Mouse (Mus musculus): ENCODE measurements around the gene Olfr670. TPM values are rescaled to one million over a fixed set of nuclear protein-coding genes. Genes with fewer than 3 reads are reported as not detected.
"Not testable (repeated sequence)": the region's sequence is repeated elsewhere in the genome, so short reads cannot be mapped to it uniquely, and the experiment has no call there.

Gene Olfr670
- not detected in 2 replicates for polyA plus RNA-seq (2012; rRNA removed)

- no peak for DNase-seq (ENCODE audit: extremely low spot score in 1 of 2, low spot score in 1 of 2)
Measured at GRCm38 (mm10) chr7:104962520-104962919, at the start of gene Olfr670. Olfr670 (minus strand) TSS chr7:104962620.

GRCm38 (mm10) chr7:105001929-105002328 lies 39.5 kb upstream of the Olfr670 start, which contains the start of gene Olfr672:
Olfr672 (minus strand) TSS chr7:105002029.
- DNase-seq (ENCODE audit: extremely low spot score in 1 of 2, low spot score in 1 of 2), result no peak

GRCm38 (mm10) chr7:104979026-104979425 lies 16.6 kb upstream of the Olfr670 start, which contains the start of gene Olfr671:
Olfr671 (minus strand) TSS chr7:104979126.
- DNase-seq (ENCODE audit: extremely low spot score in 1 of 2, low spot score in 1 of 2), result no peak

- not testable (repeated sequence) for DNase-seq (ENCODE audit: extremely low spot score in 1 of 2, low spot score in 1 of 2)
Measured at GRCm38 (mm10) chr7:104972507-104972906, 10.1 kb upstream of the Olfr670 start.

GRCm38 (mm10) chr7:104950234-104950633 lies 12.2 kb downstream of the Olfr670 start:
- DNase-seq (ENCODE audit: extremely low spot score in 1 of 2, low spot score in 1 of 2), result not testable (repeated sequence)

GRCm38 (mm10) chr7:104933940-104934339 lies 28.5 kb downstream of the Olfr670 start, which contains the start of gene Olfr669:
Olfr669 (plus strand) TSS chr7:104934240.
- no peak for DNase-seq (ENCODE audit: extremely low spot score in 1 of 2, low spot score in 1 of 2)

- no peak for DNase-seq (ENCODE audit: extremely low spot score in 1 of 2, low spot score in 1 of 2)
Measured at GRCm38 (mm10) chr7:104927957-104928356, 34.5 kb downstream of the Olfr670 start, which contains the start of gene Olfr668. Olfr668 (minus strand) TSS chr7:104928057.

- DNase-seq (ENCODE audit: extremely low spot score in 1 of 2, low spot score in 1 of 2), result no peak
Measured at GRCm38 (mm10) chr7:104921382-104921781, 41.0 kb downstream of the Olfr670 start, which contains the start of gene Olfr667. Olfr667 (minus strand) TSS chr7:104921482.

Other genes starting within 250 kb of the Olfr670 start
- not detected in 2 replicates for gene Usp17le, start 185.2 kb downstream of the Olfr670 start, polyA plus RNA-seq (2012; rRNA removed)
- gene Usp17lb, start 120.0 kb downstream of the Olfr670 start, polyA plus RNA-seq (2012; rRNA removed), result not detected in 2 replicates
- not detected in 2 replicates for gene Usp17la, start 105.6 kb downstream of the Olfr670 start, polyA plus RNA-seq (2012; rRNA removed)
- gene Olfr665, start 84.6 kb downstream of the Olfr670 start, polyA plus RNA-seq (2012; rRNA removed), result not detected in 2 replicates
- gene Olfr666, start 66.7 kb downstream of the Olfr670 start, polyA plus RNA-seq (2012; rRNA removed), result not detected in 2 replicates
- not detected in 2 replicates for gene Olfr667, start 41.1 kb downstream of the Olfr670 start, polyA plus RNA-seq (2012; rRNA removed)
- not detected in 2 replicates for gene Olfr668, start 34.6 kb downstream of the Olfr670 start, polyA plus RNA-seq (2012; rRNA removed)
- gene Olfr669, start 28.4 kb downstream of the Olfr670 start, polyA plus RNA-seq (2012; rRNA removed), result 0.23 TPM in 1 of 2 replicates, not detected in the other
- not detected in 2 replicates for gene Olfr671, start 16.5 kb upstream of the Olfr670 start, polyA plus RNA-seq (2012; rRNA removed)
- gene Olfr672, start 39.4 kb upstream of the Olfr670 start, polyA plus RNA-seq (2012; rRNA removed), result not detected in 2 replicates
- gene Olfr675, start 65.8 kb upstream of the Olfr670 start, polyA plus RNA-seq (2012; rRNA removed), result not detected in 2 replicates
- 0.19 TPM in 1 of 2 replicates, not detected in the other for gene Olfr676, start 70.1 kb upstream of the Olfr670 start, polyA plus RNA-seq (2012; rRNA removed)
- not detected in 2 replicates for gene Olfr677, start 88.8 kb upstream of the Olfr670 start, polyA plus RNA-seq (2012; rRNA removed)
- not detected in 2 replicates for gene Olfr678, start 101.9 kb upstream of the Olfr670 start, polyA plus RNA-seq (2012; rRNA removed)
- not detected in 2 replicates for gene Olfr679, start 118.6 kb upstream of the Olfr670 start, polyA plus RNA-seq (2012; rRNA removed)
- gene Olfr680-ps1, start 130.2 kb upstream of the Olfr670 start, polyA plus RNA-seq (2012; rRNA removed), result not detected in 2 replicates
- gene Olfr681, start 154.2 kb upstream of the Olfr670 start, polyA plus RNA-seq (2012; rRNA removed), result 0.19 TPM in 1 of 2 replicates, not detected in the other
- gene Olfr683, start 184.4 kb upstream of the Olfr670 start, polyA plus RNA-seq (2012; rRNA removed), result 0.15 TPM in 1 of 2 replicates, not detected in the other
- gene Olfr684, start 201.0 kb upstream of the Olfr670 start, polyA plus RNA-seq (2012; rRNA removed), result 0.11 TPM in 1 of 2 replicates, not detected in the other
- gene Olfr685, start 223.4 kb upstream of the Olfr670 start, polyA plus RNA-seq (2012; rRNA removed), result 0.06 TPM in 1 of 2 replicates, not detected in the other
- 0.04 TPM in 1 of 2 replicates, not detected in the other for gene Olfr686, start 244.9 kb upstream of the Olfr670 start, polyA plus RNA-seq (2012; rRNA removed)